Mouse (Mus musculus): ENCODE results near the gene Emid1. TPM values are rescaled to one million over a fixed set of nuclear protein-coding genes. Genes with fewer than 3 reads are reported as not detected.

The Emid1 gene
- total RNA-seq, 2 experiments from 2014 or later: 3.3 to 3.7 TPM

DNA sequence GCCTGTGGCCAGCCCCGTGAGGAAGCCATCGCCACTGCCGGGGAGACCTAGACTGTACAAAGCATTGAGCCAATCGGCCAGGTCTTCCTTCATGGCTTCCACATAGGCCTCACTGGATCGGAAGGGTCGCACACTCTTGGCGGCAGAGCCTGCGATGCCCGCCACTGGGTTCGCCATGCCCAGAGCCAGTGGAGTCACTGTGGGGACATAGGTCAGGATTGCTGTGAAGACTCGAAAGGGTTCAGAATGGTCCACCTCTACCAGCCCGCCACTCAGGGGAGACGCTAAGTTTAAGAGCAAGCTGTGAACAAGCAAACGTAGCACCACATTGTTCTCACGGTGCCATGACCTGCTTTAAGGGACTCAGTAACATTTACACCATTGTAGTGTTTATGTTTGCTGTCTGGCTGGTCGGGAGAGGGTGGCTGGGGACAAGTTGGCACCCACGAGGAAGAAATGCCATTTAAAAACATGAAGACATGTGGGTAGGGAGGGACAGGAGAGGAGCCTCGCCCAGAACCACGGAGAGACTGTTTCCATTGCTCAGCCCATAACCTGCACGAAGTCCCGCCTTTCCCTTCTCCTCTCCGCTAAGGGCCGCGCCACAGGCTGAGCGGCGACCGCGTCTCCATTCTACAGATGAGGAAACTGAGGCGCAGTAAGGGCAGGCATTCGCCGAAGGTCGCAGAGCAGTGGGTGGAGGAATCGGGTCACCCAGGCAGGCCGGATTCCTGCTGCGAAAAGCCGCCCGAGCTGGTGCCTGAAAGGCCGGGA, 87.6 kb downstream of the Emid1 start:
- peak in 1 of 2 experiments; percentile 49 for DNase-seq (ENCODE audit: low spot score in 2 of 2)

DNA sequence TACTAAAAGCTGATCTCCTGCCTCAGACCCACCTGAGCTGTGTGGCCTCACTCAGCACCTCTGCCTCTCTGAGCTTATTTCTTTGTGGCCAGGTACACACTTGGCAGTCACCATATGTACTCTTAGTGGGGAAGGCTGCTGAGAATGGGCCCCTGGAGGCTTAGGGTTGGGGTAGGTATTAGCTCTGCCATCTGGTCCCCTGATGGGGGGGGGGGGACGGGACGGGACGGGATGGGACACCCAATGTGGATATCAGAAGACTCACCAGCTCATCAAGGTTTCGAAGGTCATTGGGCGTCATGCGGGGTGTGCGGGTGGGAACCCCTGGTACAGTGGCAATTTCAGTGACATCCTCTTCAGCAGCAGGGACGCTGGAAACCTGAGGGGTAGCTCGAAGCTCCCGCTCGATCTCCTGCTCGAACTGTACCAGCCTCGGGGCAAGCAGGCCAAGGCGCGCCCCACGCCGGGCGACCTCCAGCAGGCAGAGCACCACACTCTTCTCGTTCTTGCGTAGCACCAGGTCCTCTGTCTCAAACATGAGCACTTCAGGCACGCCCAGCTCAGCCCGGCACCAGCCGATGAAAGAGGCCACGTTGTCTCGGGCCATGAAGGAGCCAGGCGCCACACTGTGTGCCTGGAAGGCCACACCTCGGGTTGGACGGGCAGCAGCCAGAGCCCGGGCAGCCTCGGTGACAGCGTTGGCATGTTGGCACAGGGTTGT, 88.3 kb downstream of the Emid1 start:
- peak in 1 of 2 experiments; percentile 39 for DNase-seq (ENCODE audit: low spot score in 2 of 2)

DNA sequence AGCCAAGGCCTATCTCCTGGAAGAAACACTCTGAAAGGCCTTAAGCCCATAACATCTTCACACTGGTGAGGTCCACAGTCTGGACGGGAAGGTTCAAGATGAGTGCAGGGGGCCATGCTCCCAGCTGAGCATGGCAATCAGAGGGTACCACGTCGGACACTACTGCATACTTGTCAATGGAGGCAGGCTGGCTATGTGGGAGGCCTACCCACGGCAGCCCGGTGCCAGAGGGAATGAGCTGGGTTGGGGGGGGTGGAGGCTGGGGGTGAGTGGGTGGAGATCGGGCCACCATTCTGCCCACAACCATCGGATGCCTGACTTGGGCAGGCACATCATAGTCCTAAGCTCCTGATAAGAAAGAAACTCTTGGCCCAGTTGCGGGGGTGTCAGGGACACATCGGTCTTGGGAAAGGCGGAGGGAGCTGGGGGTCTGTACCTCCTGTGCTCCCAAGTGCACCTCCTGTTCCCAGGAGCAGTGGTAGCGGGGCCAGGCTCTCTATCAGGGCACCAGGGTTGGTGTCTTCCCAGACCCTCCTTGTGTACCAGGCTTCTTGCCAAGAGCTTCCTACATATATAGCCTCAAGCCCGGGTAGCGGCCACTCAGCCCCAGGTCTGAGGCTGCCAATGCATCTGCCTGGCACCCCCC, 89.1 kb downstream of the Emid1 start:
- DNase-seq (ENCODE audit: low spot score in 2 of 2): peak; percentile 28 to 58

DNA sequence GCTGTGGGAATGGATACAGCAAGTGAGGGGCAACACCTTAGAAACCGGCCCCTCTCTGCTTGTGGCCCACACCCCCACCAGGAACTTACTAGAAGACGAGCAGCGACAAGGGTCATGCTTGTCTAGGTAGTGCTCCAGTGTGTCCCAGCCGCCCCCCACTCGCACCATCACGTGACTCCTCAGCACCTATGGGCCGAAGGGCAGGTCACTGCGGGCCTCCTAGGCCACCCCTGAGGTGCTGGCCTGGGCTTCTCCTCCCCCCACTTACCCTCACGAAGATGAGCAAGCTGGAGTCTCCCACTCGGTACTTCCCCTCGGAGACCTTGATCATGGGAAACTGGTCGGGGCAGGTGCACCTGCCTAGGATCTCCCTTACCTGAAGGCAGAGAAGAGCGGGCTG, 89.7 kb downstream of the Emid1 start:
- no peak for DNase-seq (ENCODE audit: low spot score in 2 of 2)

DNA sequence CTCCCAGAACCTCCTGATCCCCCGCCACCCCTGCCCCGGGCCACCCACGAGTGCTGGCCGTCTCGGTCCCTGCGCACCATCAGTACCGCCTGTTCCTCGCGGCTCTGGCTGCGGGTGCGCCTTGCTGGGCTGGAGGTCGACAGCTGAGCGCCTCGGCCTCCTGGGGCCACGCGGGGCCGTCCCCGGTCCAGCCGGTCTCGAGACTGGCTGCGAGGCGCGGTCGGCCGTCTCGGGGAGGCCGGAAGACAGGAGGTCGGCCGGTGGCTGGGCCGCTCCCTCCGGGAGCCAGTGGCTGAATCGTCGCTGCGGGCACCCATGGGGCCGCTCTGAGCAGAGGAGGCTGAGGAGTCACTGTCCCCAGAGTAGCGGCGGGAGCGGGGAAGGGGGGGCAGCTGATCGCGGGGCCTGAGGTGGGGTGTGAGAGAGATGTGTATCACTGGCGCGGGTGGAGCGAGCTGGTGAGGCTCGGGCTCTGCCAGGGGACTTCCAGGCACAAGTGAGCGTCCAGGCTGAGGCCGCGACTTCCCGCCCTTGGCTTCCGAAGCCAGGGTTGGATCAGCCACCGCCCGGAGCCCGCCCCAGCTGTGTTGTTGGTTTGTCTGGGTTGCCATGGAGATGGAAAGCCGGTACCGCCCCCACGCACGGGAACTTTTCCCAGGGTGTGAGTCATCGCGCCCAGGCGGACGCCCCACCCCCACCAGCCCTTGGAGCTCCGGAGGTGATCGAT, 90.5 kb downstream of the Emid1 start:
- DNase-seq (ENCODE audit: low spot score in 2 of 2): peak; percentile 94 to 98

DNA sequence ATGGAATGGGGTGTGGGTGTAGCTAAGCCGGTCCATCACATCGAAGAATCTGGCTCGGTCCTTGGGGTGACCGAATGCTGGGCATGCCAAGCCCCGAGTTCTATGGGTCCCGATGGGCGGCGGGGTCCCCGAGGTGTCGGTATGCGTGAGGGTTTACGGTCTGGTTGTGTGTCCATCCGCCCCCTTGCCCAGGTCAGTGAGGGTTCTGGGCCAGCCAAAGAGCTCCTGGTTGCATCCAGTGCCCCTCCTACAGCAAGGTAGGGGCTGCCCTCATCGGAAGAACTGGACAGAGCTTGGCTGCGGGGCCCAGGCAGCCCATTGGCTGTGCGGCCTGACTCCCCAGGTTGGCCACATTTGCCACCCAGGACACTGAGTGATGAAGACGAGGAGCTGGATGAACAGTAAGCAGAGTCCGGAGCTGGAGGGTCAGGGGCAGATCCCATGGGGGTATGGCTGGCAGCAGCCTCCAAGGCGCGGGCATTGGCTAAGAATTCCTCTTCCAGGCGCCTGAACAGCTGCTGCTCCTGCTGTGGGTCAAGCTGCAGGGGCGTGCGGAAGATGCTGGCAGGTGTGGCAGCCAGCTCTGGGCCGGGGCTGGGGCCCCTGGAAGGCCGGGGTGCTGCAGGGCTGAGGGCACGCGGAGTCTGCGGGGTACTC, 91.2 kb downstream of the Emid1 start:
- DNase-seq (ENCODE audit: low spot score in 2 of 2): peak in 1 of 2 experiments; percentile 39

DNA sequence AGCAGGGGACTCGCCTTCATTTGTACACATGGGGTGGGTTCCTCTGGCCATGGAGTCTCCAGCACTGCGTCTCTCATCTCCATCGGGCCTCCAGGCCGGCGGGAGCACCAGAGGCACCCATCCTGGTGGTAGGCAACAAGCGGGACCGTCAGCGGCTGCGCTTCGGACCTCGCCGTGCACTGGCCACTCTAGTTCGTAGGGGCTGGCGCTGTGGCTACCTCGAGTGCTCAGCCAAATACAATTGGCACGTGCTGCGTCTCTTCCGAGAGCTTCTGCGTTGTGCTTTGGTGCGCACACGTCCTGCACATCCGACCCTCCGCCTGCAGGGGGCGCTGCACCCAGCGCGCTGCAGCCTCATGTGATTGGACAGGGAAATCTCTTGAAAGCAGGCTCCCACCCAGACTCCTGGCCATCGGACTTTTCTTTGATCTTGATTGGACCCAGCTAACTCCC, 92.3 kb downstream of the Emid1 start:
- DNase-seq (ENCODE audit: low spot score in 2 of 2): peak; percentile 70 to 85

DNA sequence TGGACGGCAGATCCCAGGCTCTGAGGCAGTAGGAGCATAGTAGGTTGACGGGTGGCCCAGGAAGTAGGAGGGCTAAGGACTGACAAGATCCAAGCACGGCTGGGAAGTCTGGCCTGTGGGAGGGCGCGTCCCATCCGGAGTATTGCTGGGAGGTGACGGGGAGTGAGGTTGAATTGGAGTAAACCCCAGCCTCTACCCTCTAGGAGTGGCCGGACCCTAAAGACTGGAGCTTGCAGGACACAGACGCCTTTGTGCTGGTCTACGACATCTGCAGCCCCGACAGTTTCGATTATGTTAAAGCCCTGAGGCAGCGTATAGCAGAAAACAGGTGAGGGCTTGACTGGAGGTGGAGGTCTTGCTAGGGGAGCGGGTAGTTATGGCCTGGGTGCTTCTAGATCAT, 92.8 kb downstream of the Emid1 start:
- DNase-seq (ENCODE audit: low spot score in 2 of 2): no peak

DNA sequence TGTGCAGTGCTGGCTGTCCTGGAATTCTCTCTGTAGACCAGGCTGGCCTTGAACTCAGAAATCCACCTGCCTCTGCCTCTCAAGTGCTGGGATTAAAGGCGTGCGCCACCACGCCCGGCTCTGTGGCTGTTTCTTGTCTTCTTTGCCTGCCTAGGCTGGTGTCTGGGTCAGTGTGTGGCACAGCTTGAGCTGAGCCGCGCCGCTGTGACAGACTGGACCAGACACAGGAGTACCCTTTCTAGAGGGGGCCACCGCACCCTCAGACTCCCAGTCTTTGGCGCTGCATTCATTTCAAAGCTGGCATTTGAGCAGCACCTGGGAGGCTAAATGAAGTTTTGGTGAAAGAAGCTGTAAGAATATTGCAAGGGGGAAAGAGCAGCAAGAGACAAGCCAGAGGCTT, 93.3 kb downstream of the Emid1 start:
- DNase-seq (ENCODE audit: low spot score in 2 of 2): no peak

DNA sequence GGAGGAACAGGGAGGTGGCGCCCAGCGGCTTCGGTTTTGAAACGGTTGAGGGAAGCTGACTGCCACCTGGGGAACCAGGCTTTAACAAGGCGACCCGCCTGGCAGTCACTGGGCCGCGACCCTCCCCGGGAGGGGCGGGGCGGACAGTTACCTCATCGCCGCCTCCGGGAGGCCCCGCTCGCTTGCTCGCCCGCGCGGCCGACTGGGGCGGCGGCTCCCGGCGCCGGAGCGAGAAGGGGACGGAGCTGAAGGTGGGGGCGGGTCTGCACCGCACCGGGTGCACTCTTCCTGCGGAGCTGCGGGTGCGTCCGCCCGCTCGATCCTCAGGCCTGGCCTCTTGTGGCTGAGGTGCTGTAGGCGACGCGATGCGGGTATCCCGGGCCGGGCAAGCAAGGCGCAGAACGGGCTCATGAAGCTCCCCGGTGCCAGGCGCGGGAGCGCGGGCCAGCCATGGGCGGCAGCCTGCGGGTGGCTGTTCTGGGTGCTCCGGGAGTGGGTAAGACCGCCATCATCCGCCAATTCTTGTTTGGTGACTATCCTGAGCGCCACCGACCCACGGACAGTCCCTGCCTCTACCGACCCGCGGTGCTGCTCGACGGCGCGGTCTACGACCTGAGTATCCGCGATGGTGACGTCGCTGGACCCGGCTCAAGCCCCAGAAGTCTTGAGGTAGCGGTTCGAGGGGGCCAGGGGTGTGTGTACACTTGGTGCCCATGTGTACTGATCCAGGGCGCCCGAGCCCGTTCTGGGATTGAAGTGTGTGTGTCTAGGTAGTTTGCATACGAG, 94.0 kb downstream of the Emid1 start, which contains the start of gene Rasl10a:
Gene Rasl10a (plus strand): TSS at position 273 of the 786 bp plus-strand sequence.
- DNase-seq (ENCODE audit: low spot score in 2 of 2): peak; percentile 55 to 61

DNA sequence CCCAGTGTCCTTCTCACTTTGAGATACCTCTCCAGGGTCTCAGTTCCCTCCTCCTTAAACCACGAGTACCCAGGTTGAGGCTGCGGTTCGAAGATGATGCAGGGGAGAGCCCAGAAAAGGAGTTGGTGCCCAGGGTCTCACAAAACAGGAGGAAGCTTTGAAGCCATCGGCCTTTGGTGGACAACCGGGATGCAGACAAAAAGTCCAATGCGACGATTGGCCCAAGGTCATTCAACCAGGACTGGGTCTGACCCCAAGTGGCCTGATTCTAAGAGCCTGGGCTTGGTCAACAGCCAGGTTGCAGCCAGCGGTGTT, 94.6 kb downstream of the Emid1 start:
- no peak for DNase-seq (ENCODE audit: low spot score in 2 of 2)

DNA sequence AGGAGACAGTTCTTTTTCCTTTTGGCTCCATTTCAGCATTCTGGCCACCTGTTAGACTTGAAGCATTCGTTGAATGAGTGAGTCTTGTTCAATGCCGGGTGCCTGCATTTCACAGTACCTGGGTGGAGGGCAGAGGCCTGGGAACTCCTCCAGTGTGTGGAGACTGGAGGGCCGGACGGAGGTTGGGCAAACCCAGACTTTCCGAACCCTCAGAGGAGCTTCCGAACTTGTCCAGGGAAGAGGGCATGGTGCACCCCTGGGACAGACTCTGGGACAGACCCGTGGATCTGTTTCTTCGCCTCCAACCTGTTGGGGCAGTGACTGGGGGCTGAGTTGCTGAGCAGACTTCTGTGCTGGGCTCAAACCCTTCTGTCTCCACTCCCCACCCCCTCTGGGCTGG, 95.0 kb downstream of the Emid1 start:
- DNase-seq (ENCODE audit: low spot score in 2 of 2): no peak

Other genes with a start within 250 kb of the Emid1 start
- gene Nefh, start 204.2 kb downstream of the Emid1 start, total RNA-seq (2021): 10 to 100 TPM; 43.1 to 44.6 TPM
- gene Ap1b1, start 165.4 kb downstream of the Emid1 start, total RNA-seq (2021): 100 to 1,000 TPM; 155 TPM
- 100 to 1,000 TPM in 1 of 2 experiments, 10 to 100 TPM in 1; 88.1 to 109 TPM for gene Rasl10a, start 94.1 kb downstream of the Emid1 start, total RNA-seq (2021)
- gene Gas2l1, start 86.9 kb downstream of the Emid1 start, total RNA-seq (2021): 100 to 1,000 TPM in 1 of 2 experiments, 10 to 100 TPM in 1; 96.6 to 106 TPM
- gene Rhbdd3, start 53.3 kb downstream of the Emid1 start, total RNA-seq (2021): 10 to 100 TPM; 20.8 to 21.8 TPM
- gene Ewsr1, start 53.0 kb downstream of the Emid1 start, total RNA-seq (2021): 100 to 1,000 TPM; 299 to 320 TPM
- gene Kremen1, start 109.3 kb upstream of the Emid1 start, total RNA-seq (2021): 10 to 100 TPM; 12.9 to 15.5 TPM